Mouse (Mus musculus): ENCODE measurements at regions not wholly inside any gene's neighbourhood (a gene's known extent, or its start where the extent isn't known, plus 50 kb on each side); places are given as distances from the start of the nearest gene placed in this dataset.
"Not testable (repeated sequence)": the region's sequence is repeated elsewhere in the genome, so short reads cannot be mapped to it uniquely, and the experiment has no call there.

GRCm38 (mm10) chr3:137217926-137218325 is 122.9 kb upstream of the Emcn start:
- no peak for DNase-seq (ENCODE audit: low spot score in 2 of 2)

DNA sequence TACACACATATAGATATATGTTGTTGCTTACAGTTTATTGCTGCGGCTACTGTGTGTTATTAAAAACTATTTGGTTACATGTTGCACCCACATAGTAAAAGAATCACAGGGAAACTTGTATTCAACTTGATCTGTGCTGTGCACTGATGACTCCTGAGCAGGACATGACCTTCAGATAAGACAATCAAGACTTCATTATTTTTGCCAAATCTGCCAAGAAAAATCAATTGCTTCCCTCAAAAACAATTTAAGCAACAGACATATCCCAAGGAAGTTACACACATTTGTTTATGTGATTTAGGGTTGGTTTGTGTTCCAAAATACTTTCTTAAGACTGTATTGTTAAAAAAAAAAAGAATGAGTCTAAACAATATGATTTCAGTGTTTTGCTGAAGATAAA is 114.7 kb upstream of the Emcn start:
- DNase-seq (ENCODE audit: low spot score in 2 of 2): no peak

DNA sequence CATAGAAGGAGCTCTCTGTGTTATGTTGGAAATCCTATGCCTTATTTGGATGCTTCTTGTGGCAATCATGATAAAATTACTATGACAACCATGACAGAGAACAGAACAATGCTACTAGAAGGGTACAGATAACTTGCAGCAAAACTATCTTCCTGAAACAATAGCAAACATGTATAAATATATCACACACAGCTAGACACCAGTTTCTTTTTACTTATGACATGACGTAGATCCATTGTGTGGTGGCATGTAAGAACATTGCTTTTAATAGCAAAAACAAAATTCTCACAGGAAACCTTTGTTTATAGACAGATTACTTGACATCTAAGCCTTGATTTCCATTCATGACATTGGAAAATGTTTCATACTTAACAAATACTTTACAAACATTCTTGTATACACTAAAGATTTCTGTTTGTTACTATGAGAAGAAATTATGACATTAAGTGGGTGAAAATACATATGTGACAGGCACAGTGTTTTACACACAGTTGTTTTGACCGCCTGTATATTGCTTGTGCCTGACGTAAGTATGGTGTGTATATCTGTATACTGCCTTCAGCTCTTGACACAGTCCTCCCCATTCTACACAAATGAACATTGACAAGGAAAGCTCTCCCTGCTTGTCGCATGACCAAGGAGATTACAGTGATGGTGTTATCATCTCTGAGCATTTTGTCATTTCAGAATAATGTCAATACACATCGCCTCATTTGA is 113.6 kb upstream of the Emcn start:
- DNase-seq (ENCODE audit: low spot score in 2 of 2): no peak

DNA sequence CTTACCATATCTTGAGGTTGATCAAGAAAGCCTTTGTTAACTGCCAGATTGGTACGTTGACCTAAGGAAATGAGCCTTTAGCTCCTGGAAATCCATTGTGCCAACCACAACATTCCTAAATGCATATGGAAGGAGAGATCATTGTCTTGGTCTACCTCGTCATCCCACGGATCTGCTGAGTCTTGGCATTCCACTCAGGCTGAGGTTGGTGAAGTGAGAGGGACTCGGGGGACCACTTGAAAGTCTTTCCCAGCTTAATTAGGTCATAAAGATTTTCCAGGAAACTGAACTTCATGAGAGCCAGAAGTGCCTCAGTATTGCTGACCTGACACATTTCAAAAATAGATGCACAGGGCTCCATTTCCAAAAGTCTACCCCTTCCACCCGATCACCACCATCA is 112.5 kb upstream of the Emcn start:
- DNase-seq (ENCODE audit: low spot score in 2 of 2): no peak

- no peak for DNase-seq (ENCODE audit: low spot score in 2 of 2)
Observed at GRCm38 (mm10) chr3:137242877-137243276, 98.0 kb upstream of the Emcn start.

DNA sequence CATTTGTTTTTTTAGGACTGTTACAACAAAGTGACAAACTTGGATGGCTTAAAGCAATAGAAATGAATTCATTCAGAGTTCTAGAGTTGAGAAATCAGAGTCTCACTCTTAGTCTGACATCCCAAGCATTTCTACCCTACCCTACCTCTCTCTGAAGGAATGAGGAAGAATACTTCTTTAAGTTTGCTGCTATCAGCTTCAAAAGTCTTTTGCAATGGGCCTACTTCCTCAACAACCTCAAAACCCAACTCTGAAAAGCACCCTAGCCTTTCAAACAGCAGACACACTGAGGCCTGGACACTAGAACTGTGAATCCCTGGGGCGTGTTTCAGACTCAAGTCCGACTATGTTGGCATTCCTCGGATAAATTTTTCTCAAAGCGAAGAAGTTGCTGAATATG is 77.0 kb upstream of the Emcn start:
- DNase-seq (ENCODE audit: low spot score in 2 of 2): no peak

DNA sequence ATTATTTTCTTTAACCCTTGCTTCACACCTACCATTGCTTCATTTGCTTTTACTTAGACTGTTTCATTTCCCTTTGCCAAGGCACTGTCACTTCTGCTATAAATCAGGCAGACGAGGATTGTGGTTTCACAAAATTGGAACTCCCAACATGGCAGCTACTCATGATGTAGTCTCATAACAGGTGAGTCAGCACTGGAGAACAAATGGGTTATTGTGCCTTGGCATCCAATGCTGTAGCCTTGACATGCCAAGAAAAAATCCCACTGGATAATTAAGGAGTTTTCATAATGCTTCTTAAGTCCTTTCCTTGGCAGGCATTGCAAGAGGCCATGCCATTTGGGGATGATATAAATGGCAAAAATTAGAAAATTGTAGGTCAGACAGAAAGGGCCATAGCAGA is 73.1 kb upstream of the Emcn start:
- DNase-seq (ENCODE audit: low spot score in 2 of 2): no peak

GRCm38 (mm10) chr3:137275444-137275843 is 65.4 kb upstream of the Emcn start:
- no peak for DNase-seq (ENCODE audit: low spot score in 2 of 2)

DNA sequence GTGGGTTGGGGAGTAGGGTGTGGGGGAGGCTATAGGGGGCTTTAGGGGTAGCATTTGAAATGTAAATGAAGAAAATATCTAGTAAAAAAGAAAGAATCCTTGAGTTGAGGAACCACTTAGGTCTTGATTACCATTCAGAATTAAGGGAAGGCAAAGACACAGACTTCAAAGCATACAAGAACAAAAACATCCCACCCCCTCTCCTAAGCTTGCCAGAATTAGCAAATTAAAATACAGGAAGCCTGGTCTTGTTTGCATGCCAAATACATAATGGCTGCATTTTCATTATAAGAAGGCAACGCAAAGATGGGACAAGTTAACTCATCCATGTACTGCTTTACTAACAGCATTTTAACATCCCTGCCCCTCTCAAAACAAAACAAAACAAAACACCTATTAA is 61.6 kb upstream of the Emcn start:
- DNase-seq (ENCODE audit: low spot score in 2 of 2): no peak

GRCm38 (mm10) chr3:137281052-137281451 is 59.8 kb upstream of the Emcn start:
- no peak for DNase-seq (ENCODE audit: low spot score in 2 of 2)

DNA sequence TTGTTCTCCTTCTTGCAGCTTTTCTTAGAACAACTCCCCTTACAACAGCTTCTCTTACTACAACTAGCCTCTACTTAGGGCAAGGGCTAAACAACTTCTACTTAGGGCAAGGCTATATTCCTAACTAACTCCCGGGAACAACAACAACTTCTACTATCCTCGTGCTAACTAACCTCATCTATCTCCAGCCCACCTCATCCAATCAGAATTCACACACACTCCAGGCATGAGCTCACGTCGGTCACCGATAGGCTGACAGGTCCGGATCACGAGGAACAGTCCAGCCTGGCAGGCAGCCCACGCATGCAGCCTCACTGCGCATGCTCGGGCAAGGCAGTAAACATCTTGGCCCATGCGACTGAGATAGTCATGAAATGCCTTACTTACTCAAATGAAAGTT is 53.3 kb upstream of the Emcn start:
- DNase-seq (ENCODE audit: low spot score in 2 of 2): not testable (repeated sequence)

DNA sequence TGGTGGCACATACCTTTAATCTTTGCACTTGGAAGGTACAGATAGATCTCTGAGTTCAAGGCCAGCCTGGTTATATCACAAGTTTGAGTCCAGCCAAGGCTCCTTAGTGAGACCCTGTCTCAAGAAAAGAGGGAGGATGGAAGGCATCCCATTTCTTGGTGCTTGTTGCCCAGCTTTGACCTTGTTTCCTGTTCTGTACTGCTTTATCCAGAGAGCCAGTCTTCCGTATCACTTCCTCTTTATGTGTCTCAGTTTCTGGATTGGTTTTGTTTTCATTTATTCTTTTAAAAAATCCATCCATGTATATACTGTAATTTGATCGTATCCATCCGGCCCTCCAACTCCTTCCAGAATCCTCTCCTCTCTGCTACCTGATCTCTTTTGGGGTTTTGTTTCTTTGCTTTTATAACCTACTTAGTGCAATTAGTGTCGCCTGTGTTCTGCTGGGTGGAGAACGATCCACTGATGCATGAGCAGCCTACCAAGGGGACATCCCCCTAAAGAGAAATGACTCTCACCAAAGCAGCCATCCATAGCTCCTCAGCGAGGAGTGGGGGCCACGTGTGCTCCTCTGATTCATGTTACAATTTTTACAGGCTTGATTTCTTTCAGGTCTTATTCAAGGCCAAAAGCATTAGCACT is 52.4 kb upstream of the Emcn start:
- peak; percentile 42 to 46 for DNase-seq (ENCODE audit: low spot score in 2 of 2)

GRCm38 (mm10) chr3:137288943-137289682 is 51.8 kb upstream of the Emcn start:
- no peak for DNase-seq (ENCODE audit: low spot score in 2 of 2)

DNA sequence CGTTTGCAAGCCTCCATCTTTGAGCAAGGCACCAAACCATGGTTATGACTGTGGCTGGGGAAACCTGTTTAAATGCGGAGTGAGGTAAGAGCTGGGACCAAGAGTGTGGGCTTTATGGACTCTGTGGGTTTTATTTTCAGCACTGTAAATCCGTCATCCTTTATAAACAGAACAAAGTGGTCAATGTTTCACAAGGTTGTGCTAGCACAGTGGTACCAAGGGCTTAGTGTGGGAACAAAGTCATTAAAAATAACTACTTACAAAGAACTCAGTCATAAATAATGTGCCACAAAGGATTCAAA is 51.2 kb upstream of the Emcn start:
- no peak for DNase-seq (ENCODE audit: low spot score in 2 of 2)

All from spleen, postnatal 36 days (tissue).